Mouse (Mus musculus): ENCODE results near the gene Olfr1166. TPM values are rescaled to one million over a fixed set of nuclear protein-coding genes. Genes with fewer than 3 reads are reported as not detected.
"Not testable (repeated sequence)": the region's sequence is repeated elsewhere in the genome, so short reads cannot be mapped to it uniquely, and the experiment has no call there.

The Olfr1166 gene
- not detected for total RNA-seq (2021)
- long read RNA-seq, experiment 1 = 0 reads
- long read RNA-seq, experiment 2 = 0 reads

- TF ChIP-seq CTCF (IDR thresholded peaks at IDR 0.05) = no peak
- intact Hi-C loops (cut with DNase I) = no loop called here
- no peak within 1 kb of the TSS for H3K4me3 ChIP-seq
- no peak for DNase-seq (ENCODE audit: extremely low spot score in 1 of 2, low spot score in 2 of 2)
- no peak within 1 kb of the TSS for H3K27ac ChIP-seq
These were observed at the start of gene Olfr1166 for GRCm38 (mm10) chr2:88128172-88128571. Gene Olfr1166 (minus strand): TSS chr2:88128272.

- H3K27ac ChIP-seq; DNase-seq (ENCODE audit: extremely low spot score in 1 of 2, low spot score in 2 of 2); H3K4me3 ChIP-seq; intact Hi-C loops (cut with DNase I): not testable (repeated sequence)
These were observed 27.0 kb upstream of the Olfr1166 start, which contains the start of gene Olfr1167 for GRCm38 (mm10) chr2:88155093-88155492. Gene Olfr1167 (minus strand): TSS chr2:88155193.

- no peak within 1 kb of the TSS for H3K27ac ChIP-seq
- intact Hi-C loops (cut with DNase I) = no loop called here
- DNase-seq (ENCODE audit: extremely low spot score in 1 of 2, low spot score in 2 of 2) = no peak
- no peak within 1 kb of the TSS for H3K4me3 ChIP-seq
- TF ChIP-seq CTCF (IDR thresholded peaks at IDR 0.05) = no peak
These were observed 34.2 kb downstream of the Olfr1166 start, which contains the start of gene Olfr1164 for GRCm38 (mm10) chr2:88093866-88094265. Gene Olfr1164 (minus strand): TSS chr2:88093966.

Other genes with a start within 250 kb of the Olfr1166 start
- not detected for gene Olfr1153, start 233.3 kb downstream of the Olfr1166 start, total RNA-seq (2021)
- gene Olfr1154, start 223.1 kb downstream of the Olfr1166 start, total RNA-seq (2021) = not detected
- not detected for gene Olfr1155, start 183.1 kb downstream of the Olfr1166 start, total RNA-seq (2021)
- not detected for gene Olfr1156, start 175.2 kb downstream of the Olfr1166 start, total RNA-seq (2021)
- not detected for gene Olfr1157, start 160.0 kb downstream of the Olfr1166 start, total RNA-seq (2021)
- gene Olfr74, start 153.6 kb downstream of the Olfr1166 start, total RNA-seq (2021) = not detected
- not detected for gene Olfr1158, start 138.2 kb downstream of the Olfr1166 start, total RNA-seq (2021)
- not detected for gene Olfr1160, start 120.0 kb downstream of the Olfr1166 start, total RNA-seq (2021)
- not detected for gene Olfr1161, start 105.5 kb downstream of the Olfr1166 start, total RNA-seq (2021)
- not detected for gene Olfr73, start 90.6 kb downstream of the Olfr1166 start, total RNA-seq (2021)
- gene Olfr1162, start 77.1 kb downstream of the Olfr1166 start, total RNA-seq (2021) = not detected
- gene Olfr1163, start 56.4 kb downstream of the Olfr1166 start, total RNA-seq (2021) = not detected
- gene Olfr1164, start 34.3 kb downstream of the Olfr1166 start, total RNA-seq (2021) = not detected
- not detected for gene Olfr1167, start 26.9 kb upstream of the Olfr1166 start, total RNA-seq (2021)
- gene Olfr1168, start 53.6 kb upstream of the Olfr1166 start, total RNA-seq (2021) = not detected
- gene Olfr1170, start 100.1 kb upstream of the Olfr1166 start, total RNA-seq (2021) = not detected
- gene Olfr1173, start 151.6 kb upstream of the Olfr1166 start, total RNA-seq (2021) = under 1 TPM in 1 of 2 experiments, not detected in 1; 0.07 TPM
- gene Olfr1174-ps, start 186.9 kb upstream of the Olfr1166 start, total RNA-seq (2021) = not detected
- gene Olfr1175-ps, start 198.9 kb upstream of the Olfr1166 start, total RNA-seq (2021) = not detected
- not detected for gene Olfr1176, start 208.4 kb upstream of the Olfr1166 start, total RNA-seq (2021)
- gene Olfr1177-ps, start 218.2 kb upstream of the Olfr1166 start, total RNA-seq (2021) = not detected

Measured in left cerebral cortex, adult 2 months (tissue).